Mouse (Mus musculus) cerebellum, adult 18-20 months (tissue): ENCODE results near the gene Rrbp1.

Source experiments
- DNase-seq, 2 experiments: peaks; one replicate each; pipeline ENCODE4 v3.0.0; 2021

The Rrbp1 gene

GRCm38 (mm10) chr2:143914760-143915599 is 96.1 kb downstream of the Rrbp1 start, which contains the start of gene Dstn:
Dstn (plus strand) TSS chr2:143915320.
- peak; percentile 94 to 97 for DNase-seq

- DNase-seq, result peak; percentile 23 to 27
Observed at GRCm38 (mm10) chr2:143914221-143914620, 96.8 kb downstream of the Rrbp1 start.

DNA sequence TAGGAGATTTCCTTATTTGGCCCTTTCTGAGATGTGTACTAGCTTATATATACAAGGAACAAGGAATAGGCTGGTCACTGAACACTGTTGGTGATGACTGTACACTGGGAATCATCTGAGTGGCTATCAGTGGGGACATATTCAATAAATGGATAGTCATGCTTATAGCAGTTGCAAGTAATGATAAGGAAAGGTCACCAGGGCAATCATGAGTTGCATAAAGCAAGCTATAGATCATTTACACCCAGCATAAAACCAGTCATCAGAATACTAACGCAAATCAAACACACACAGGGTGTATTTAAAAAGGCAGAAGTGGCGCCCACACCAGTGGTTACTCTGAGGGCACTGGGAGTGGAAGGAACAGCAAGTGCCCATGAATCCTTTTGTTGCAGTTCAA is 98.9 kb downstream of the Rrbp1 start:
- DNase-seq, result no peak

GRCm38 (mm10) chr2:143909230-143909629 is 101.8 kb downstream of the Rrbp1 start:
- no peak for DNase-seq

DNA sequence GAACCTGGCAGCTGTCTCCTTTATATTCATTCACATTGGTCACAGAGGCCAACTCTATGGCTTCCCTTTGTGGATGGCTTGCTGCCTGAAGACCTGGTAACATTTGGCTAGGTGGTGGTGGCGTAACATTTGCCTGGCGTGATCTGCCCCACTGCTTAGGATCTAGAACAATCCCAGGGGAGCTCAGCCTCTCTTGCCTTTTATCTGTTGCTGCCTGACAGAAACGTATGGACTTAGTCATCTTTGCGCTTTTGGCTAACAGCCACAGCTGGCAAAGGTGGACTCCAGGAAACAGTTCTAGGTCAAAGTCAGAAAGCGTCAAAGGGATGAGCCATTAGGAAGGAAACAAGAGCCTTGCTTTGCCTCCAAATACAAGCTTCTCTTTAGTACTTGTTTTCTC is 106.2 kb downstream of the Rrbp1 start:
- DNase-seq, result no peak

GRCm38 (mm10) chr2:143903376-143904045 is 107.6 kb downstream of the Rrbp1 start:
- no peak for DNase-seq

DNA sequence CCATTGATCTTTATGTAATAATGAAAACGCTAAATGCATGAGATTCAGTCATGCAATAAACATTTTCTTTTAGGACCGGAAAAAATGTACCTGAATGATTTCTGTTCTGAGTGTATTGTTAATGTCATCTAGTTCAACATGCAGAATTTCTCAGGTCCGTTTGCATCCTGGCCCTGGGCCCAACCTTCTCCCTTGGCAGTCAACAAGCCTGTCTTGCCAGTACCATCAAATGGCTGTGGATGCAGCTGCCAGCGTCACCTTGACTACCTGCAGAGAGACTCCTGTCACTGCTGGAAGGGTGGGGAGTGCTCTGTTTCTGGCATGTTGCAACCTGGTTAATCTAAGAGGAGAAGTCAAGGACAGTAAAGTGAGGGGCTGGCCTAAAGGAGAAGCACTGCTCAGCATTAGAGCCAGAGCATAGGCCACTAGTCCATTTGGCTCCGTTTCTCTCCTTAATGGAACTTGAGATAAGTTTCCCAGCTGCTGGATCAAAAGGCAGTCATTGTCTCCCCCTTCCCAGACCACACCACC is 110.2 kb downstream of the Rrbp1 start:
- DNase-seq, result peak in 1 of 2 experiments; percentile 18

GRCm38 (mm10) chr2:143899470-143900220 is 111.4 kb downstream of the Rrbp1 start:
- no peak for DNase-seq
